Mouse (Mus musculus): ENCODE results near the gene Usp7. TPM values are rescaled to one million over a fixed set of nuclear protein-coding genes. Genes with fewer than 3 reads are reported as not detected.

The Usp7 gene
- total RNA-seq, 2 experiments from 2014 or later: 155 to 156 TPM

- intact Hi-C loops (cut with DNase I): loop anchor here (5.0 kb wide), 2 partner anchors 80 to 180 kb away; no protein-coding TSS in a partner anchor
- no peak for DNase-seq (ENCODE audit: low spot score in 2 of 2)
Observed at GRCm38 (mm10) chr16:8686871-8687535, 105.1 kb downstream of the Usp7 start.

DNA sequence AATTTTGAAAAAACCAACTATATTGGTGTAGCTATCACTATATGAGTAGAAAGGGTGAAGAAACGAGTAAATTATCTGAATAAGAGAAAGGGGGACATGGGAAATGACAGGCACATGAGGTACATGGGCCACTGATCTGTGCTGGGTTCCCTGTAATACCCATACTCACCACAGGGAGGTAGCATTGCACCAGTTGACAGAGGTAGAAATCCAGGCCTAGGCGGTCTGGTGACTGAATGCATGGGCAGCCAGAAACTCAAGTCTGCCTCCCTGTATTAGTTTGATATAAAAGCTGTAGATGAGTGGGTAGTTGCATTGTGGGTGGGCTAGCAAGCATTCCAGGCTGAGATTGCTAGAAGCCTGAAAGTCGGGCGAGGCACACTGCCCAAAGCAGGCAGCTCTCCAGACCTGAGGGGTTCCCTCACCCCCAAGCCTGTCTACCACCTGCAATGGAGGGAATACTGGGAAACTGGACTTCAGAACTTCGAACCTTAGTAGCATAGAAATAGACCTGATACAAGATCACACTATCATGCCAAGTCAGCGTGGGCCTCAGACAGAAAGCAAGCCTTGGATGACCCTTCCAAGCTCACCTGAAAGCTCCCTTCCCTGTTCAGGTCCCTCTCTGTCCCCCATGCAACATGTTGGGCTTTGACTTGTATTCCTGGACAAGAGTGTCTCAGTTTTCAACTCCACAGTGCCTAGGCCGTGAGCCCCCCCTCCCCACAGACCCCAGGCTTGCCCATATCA, 105.8 kb downstream of the Usp7 start:
- DNase-seq (ENCODE audit: low spot score in 2 of 2): peak; percentile 85 to 91
- intact Hi-C loops (cut with DNase I): loop anchor here (5.0 kb wide), 2 partner anchors 81 to 181 kb away; no protein-coding TSS in a partner anchor

GRCm38 (mm10) chr16:8685087-8685486, 107.0 kb downstream of the Usp7 start:
- DNase-seq (ENCODE audit: low spot score in 2 of 2): no peak
- intact Hi-C loops (cut with DNase I): loop anchor here (5.0 kb wide), 2 partner anchors 82 to 182 kb away; no protein-coding TSS in a partner anchor

- intact Hi-C loops (cut with DNase I): no loop called here
Observed at GRCm38 (mm10) chr16:8680470-8680869, 111.6 kb downstream of the Usp7 start, which contains the start of gene Gm5767. Gene Gm5767, plus strand, starts transcription at chr16:8680770.

GRCm38 (mm10) chr16:8679780-8680179, 112.3 kb downstream of the Usp7 start:
- intact Hi-C loops (cut with DNase I): no loop called here
- DNase-seq (ENCODE audit: low spot score in 2 of 2): no peak

More at GRCm38 (mm10) chr16:8680470-8680869, 111.6 kb downstream of the Usp7 start, which contains the start of gene Gm5767:
- no peak for DNase-seq (ENCODE audit: low spot score in 2 of 2)

- intact Hi-C loops (cut with DNase I): no loop called here
- no peak for DNase-seq (ENCODE audit: low spot score in 2 of 2)
Observed at GRCm38 (mm10) chr16:8678676-8679075, 113.4 kb downstream of the Usp7 start.

GRCm38 (mm10) chr16:8678035-8678434, 114.1 kb downstream of the Usp7 start:
- no peak for DNase-seq (ENCODE audit: low spot score in 2 of 2)

GRCm38 (mm10) chr16:8676800-8677199, 115.3 kb downstream of the Usp7 start:
- peak; percentile 34 to 51 for DNase-seq (ENCODE audit: low spot score in 2 of 2)
- intact Hi-C loops (cut with DNase I): loop anchor here (1.0 to 2.0 kb wide), 2 partner anchors 182 to 270 kb away; no protein-coding TSS in a partner anchor

More at GRCm38 (mm10) chr16:8678035-8678434, 114.1 kb downstream of the Usp7 start:
- intact Hi-C loops (cut with DNase I): no loop called here

DNA sequence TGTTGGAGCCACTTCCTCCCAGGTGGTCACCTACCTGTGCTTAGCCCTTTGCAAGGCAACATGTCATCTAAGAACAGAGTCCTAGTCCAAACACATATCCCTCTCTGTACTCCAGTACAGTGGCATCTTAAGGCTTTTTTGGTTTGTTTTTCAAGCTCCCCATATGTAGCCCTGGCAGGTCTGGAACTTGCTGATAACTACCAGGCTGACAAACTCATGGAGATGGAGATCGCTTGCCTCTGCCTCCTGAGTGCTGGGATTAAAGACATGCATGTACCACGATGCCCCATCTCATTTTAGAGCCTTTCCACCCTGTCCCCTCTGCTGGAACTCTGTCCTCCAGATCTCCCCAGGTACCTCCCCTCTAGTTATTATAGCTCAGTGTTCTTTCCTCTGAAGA, 115.9 kb downstream of the Usp7 start:
- DNase-seq (ENCODE audit: low spot score in 2 of 2): no peak
- intact Hi-C loops (cut with DNase I): loop anchor here (1.0 to 2.0 kb wide), 2 partner anchors 182 to 269 kb away; no protein-coding TSS in a partner anchor

DNA sequence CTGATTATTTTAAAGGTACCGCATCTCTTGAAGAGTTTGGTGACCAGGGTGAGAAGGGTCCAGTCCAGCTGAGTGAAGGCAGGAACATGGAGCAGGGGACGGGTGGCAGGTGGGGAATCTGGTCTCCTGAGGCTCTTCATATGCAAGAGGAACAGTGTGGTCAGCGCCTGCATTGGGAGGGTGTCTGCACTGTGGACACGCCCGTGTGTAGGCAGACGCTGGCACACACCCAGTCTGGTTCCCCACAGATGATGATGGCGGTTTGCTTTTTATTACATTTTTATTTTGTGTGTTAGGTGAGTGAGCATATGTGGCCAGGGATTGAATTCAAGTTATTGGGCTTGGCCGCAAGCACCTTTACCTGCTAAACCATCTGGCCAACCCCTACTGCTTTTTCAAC, 116.5 kb downstream of the Usp7 start:
- no peak for DNase-seq (ENCODE audit: low spot score in 2 of 2)
- intact Hi-C loops (cut with DNase I): no loop called here

- peak in 1 of 2 experiments; percentile 45 for DNase-seq (ENCODE audit: low spot score in 2 of 2)
Observed at GRCm38 (mm10) chr16:8674165-8674564, 117.9 kb downstream of the Usp7 start.

DNA sequence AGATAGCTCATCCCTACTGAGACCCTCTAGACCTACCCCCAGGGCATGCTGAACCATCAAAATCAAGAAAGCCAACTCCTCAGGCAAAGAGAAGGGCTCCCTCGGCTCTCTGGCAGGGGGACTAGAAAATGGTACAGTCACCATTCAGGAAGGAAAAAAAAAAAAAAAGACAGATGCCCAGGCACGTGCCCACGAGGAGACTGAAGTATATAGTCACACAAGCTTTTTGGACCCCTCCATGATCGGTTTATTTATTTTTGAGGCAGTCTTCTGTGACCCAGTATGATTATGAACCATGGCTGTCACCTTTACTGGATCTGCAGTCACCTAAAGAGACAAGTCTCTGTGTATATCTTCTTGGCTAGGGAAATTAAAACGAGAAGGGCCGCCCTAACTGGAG, 118.8 kb downstream of the Usp7 start:
- no peak for DNase-seq (ENCODE audit: low spot score in 2 of 2)
- intact Hi-C loops (cut with DNase I): no loop called here

More at GRCm38 (mm10) chr16:8674165-8674564, 117.9 kb downstream of the Usp7 start:
- intact Hi-C loops (cut with DNase I): no loop called here

GRCm38 (mm10) chr16:8672811-8673210, 119.3 kb downstream of the Usp7 start:
- intact Hi-C loops (cut with DNase I): no loop called here
- DNase-seq (ENCODE audit: low spot score in 2 of 2): no peak

GRCm38 (mm10) chr16:8672350-8672687, 119.8 kb downstream of the Usp7 start:
- no peak for DNase-seq (ENCODE audit: low spot score in 2 of 2)
- intact Hi-C loops (cut with DNase I): no loop called here

DNA sequence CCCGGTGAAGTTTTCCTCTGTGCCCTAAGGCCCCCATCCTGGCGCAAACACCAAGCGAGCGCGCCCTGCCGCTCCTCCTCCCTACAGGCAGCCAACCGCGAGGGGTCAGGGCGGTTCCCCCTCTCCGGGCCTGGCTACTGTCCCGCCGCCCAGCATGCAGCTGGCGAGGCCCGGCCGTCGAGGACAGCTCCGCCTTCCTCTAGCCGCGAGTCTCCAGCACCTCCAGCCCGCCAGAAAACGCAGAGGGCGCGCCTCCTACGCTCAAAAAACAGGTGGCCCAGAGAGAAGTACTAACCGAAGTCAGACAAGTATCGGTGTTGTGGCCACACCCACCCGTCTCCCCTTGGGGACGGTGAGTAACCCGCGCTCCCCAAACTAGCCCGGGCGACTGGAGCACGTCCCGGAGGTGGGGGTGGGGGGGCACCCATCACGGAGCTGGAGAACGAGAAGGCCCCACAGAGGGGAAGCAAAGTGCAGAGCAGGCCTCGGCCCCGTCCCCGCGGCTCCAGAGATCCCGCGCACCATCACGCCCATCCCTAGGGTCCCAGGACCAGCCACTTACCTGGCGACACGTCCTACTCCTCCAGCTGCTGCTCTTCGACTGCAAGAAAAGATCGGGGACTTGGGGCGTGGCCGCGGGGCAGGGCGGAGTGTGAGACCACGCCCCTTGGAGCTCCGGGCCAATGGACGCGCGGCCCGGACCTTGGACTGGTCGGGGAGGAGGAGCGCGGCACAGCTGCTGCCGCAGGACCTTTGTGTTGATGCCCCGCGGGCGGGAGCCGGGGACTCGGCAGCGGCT, 120.4 kb downstream of the Usp7 start, which contains the start of gene Carhsp1:
Gene Carhsp1 (minus strand): TSS at position 605 of the 799 bp plus-strand sequence.
- DNase-seq (ENCODE audit: low spot score in 2 of 2): peak; percentile 78 to 84
- intact Hi-C loops (cut with DNase I): no loop called here

DNA sequence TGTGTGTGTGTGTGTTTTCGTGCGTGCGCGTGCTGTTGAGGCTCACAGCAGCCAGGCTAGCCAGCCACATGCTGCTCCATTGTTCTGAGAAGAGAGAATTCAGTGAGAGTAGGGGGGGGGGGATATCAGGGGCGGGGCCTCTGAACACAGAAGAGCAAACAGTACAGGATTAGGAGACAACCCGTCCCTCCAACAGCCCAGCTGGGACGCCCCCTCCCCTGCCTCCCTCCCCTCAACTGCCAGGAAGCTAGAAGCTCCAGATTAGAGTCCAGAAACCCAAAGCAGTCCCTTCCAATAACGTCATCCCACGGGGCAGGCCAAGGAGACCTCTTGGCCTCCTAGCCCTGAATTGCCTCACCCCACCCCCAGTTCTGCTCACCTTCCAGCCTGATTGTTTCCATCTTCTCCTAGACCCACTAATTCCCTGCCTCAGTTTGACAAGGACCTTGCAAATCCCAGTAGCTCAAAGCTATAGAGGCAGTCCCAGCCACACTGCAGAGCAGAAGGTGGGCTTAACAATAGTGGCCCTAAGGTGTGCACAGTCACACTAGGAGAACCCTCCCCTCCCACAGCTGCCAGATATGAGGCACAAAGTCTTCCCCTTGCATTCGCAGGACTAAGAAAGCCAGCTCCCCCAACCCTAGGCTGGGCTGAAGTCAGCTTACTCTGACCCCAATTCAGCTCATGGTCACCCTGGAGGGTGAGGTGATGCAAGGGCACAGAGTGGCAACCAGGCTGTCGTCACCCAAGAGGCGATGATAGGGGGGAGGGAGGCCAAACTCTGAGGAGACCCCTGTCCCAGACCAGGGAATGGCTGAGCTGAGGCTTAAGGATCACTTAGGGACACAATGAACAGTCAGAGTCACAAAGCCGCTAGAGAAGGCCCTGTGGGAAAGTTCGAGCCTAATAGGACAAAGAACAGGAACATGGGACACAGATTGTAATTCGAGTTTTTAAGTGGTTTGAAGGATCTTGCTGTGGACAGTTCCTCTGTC, 121.8 kb downstream of the Usp7 start:
- intact Hi-C loops (cut with DNase I): no loop called here
- no peak for DNase-seq (ENCODE audit: low spot score in 2 of 2)

DNA sequence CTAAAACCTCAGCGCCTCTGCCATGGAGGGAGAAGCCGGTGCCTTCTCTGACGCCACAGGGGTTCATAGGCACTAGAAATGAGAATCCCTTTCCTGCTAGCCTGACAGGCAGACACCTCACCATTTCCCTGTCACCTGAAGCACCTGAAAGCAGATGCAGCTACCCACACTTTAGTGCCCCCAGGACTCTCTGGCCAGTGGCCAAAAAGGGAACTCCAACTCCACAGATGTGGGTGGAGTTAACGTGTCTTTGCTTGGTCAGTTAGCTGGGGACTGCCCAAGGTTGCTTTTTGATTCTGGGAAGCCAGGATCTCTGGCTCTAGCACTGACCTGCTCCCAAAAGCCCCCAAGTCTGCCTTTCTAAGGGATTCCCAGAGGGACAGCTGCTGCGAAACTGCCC, 122.7 kb downstream of the Usp7 start:
- DNase-seq (ENCODE audit: low spot score in 2 of 2): no peak
- intact Hi-C loops (cut with DNase I): no loop called here

DNA sequence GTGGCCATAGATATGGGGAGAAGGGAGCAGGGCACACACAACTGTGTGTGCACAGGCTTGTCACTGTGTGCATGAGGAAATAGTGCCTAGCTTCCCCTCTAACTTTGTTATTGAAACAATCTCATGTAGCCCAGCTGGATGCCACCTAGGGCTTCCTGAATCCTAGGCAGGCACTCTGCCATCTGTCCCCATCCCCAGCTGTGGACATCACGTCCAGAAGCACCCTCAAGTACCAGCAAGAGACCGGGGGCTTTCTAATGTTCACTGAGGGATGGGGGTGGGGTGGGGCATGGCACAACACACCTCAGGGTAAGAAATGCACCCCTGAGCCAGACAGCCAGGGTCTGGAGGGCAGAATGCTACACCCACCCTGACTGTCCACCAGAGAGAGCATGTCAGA, 123.7 kb downstream of the Usp7 start:
- DNase-seq (ENCODE audit: low spot score in 2 of 2): no peak
- intact Hi-C loops (cut with DNase I): no loop called here

Measured in left cerebral cortex, postnatal 14 days (tissue).